In the genomic region with DNA sequence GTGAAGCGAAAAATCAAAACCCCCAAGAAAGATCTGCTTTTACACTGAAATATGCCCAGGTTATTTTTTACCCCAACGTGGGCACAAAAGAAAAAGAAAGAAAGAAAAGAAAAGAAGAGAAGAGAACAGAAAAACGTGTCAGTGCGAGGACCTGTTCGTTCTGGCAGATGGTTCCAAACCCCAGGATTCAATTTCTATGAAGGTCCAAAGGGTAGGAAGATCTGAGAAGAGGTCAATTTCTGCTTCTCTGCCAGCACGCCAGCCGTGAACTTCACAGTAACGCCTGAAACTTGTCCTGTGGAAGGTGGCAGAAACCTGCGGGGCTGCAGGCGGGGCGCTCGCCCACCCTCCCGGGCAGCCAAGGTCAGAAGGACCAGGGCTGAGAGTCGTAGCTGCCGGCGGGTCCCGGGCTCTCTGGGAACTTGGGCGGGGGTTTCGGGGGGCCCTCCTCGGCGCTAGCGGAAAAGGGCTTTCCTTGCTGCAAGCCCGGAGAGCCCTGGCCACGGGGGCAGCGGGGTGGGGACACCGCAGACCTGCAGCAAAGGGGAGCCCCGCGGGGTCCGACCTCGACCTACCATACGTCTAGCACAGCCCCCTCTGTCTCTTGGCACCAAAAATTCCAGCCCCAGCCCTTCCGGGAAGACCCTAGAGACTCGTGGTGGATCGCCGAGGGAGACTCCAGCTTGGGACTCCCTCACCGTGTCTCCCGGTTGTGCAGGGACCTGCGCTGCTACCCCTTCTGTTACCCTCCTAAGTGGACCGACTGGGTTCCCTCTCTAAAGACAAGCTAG, we compare ENCODE assay signal across 8 mouse cellular contexts. TPM values are rescaled to one million over a fixed set of nuclear protein-coding genes. Genes with fewer than 3 reads are reported as not detected.
A peak's percentile ranks its signal among the peaks of the same experiment; 100 is the strongest.
DNase-seq lines count a peak whose midpoint lies in the region; ATAC-seq lines count a peak whose summit lies in the region.

No protein-coding gene starts in this region.

- 21% methylated on average over 39 of the region's 39 CpGs for WGBS in forebrain, embryonic 13.5 days

- no peaks in the 10 kb centered on the region for H3K27me3 ChIP-seq in forebrain, embryonic 13.5 days
- H3K27me3 ChIP-seq in megakaryocyte, embryonic 14.5 days (replicated peaks): peaks cover 20% of the 10 kb centered on the region

- H3K4me2 ChIP-seq in forebrain, embryonic 13.5 days: peak overlapping the region; percentile 59

- no peaks in the 10 kb centered on the region for H3K9me3 ChIP-seq in forebrain, embryonic 13.5 days (replicated peaks)
- 0 out of 2 replicates have a peak, but pooled peaks cover 4% of the 10 kb centered on the region for H3K9me3 ChIP-seq in megakaryocyte, embryonic 14.5 days

- peak; percentile 12 to 28 for DNase-seq in adrenal gland, postnatal 36 days
- no peak for DNase-seq in adrenal gland, adult (ENCODE audit: inconsistent age in 2 of 2, low spot score in 1 of 2)
- DNase-seq in right cerebral cortex, adult 18-20 months: peak; percentile 7
- DNase-seq in right cerebral cortex, postnatal 36 days (ENCODE audit: low spot score in 2 of 2): no peak
- DNase-seq in kidney, postnatal 14 days: peak; percentile 12
- DNase-seq in thymus, postnatal 14 days: peak; percentile 48

- no peak; the same call in none of the 2 replicates for ATAC-seq in forebrain, embryonic 13.5 days

- H3K27ac ChIP-seq in forebrain, embryonic 13.5 days: peak overlapping the region; percentile 79

- H3K4me3 ChIP-seq in forebrain, embryonic 13.5 days: peak overlapping the region; percentile 58
- H3K4me3 ChIP-seq in megakaryocyte, embryonic 14.5 days (replicated peaks): peak overlapping the region; percentile 94

- H3K4me1 ChIP-seq in forebrain, embryonic 13.5 days: peaks cover 15% of the 10 kb centered on the region; the same call in 1 of the 2 replicates
- no peaks in the 10 kb centered on the region for H3K4me1 ChIP-seq in megakaryocyte, embryonic 14.5 days

- no peaks in the 10 kb centered on the region for H3K36me3 ChIP-seq in forebrain, embryonic 13.5 days (ENCODE audit: poor library complexity, severe bottlenecking)
- H3K36me3 ChIP-seq in megakaryocyte, embryonic 14.5 days (replicated peaks; ENCODE audit: low read length): no peaks in the 10 kb centered on the region

- H3K9ac ChIP-seq in forebrain, embryonic 13.5 days: peak overlapping the region; percentile 72

RNA-seq across cellular contexts. Expression of a gene that starts 0.6 kb away (rescaled TPM):
- 10 to 100 TPM; 17.5 to 24.1 TPM for total RNA-seq in adrenal gland, postnatal 36 days (2021)
- 4.3 and 4.8 TPM in 2 replicates for polyA plus RNA-seq in forebrain, embryonic 13.5 days (2015; fragmentation: Nextera tagmentation; extraction: Ambion mirVana)
- polyA plus RNA-seq in megakaryocyte, embryonic 14.5 days (2012; ENCODE audit: insufficient read depth, low replicate concordance): not detected in 2 replicates

Comparison
In these comparisons a context has a peak if more than half of its experiments do, and no peak if none do; other contexts are left out.
1. DNase-seq: peak in adrenal gland, postnatal 36 days (2 of 2), right cerebral cortex, adult 18-20 months (single experiment), kidney, postnatal 14 days (single experiment) and thymus, postnatal 14 days (single experiment); none in adrenal gland, adult (0 of 2) and right cerebral cortex, postnatal 36 days (0 of 2).